Mouse (Mus musculus) heart, adult 2 months (tissue): ENCODE data around the gene Gm5930.
"Not testable (repeated sequence)": the region's sequence is repeated elsewhere in the genome, so short reads cannot be mapped to it uniquely, and the experiment has no call there.

Experiments
- CTCF ChIP-seq: fragments of 200-600 bp; IDR thresholded peaks from 2 replicates; pipeline ENCODE4 v1.8.1; 2022; ENCODE audit warnings: antibody characterized with exemption, mild to moderate bottlenecking, moderate library complexity
- POLR2A ChIP-seq: fragments of 200-500 bp; IDR thresholded peaks from 2 replicates; pipeline ENCODE4 v1.6.1; 2011; ENCODE audit warnings: mild to moderate bottlenecking, low read depth, low read length, control low read depth; ENCODE audit not compliant: insufficient read depth

DNA sequence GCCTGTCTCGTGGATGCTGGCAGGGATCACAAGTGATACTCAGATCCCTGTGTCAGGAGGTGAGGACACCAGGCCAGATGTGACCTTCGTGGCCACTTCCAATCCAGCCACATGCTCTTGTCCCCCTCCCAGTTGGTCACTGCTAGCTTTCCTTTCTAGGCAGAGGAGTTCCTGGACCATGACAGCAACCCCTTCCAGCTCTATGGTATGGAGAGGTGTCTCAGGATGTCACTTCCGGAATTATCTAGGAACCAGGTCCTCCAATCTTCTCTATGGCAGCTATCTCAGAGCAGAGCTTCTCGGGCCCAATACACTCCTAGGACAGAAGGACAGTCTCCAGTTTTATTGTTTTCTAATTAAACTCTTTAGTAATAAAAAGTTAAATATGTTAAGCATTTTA is 45.8 kb upstream of the Gm5930 start:
- not testable (repeated sequence) for TF ChIP-seq CTCF, POLR2A
